Mouse (Mus musculus) midbrain, embryonic 14.5 days (tissue): ENCODE measurements at regions not wholly inside any gene's neighbourhood (a gene's known extent, or its start where the extent isn't known, plus 50 kb on each side); places are given as distances from the start of the nearest gene placed in this dataset.

Source experiments
- ATAC-seq: fragments of 200-750 bp; cut with Nextera tagmentation; 2 replicates; pipeline ENCODE4 v1.8.0; 2017; ENCODE audit warnings: moderate number of reproducible peaks, moderate library complexity; ENCODE audit not compliant: low FRiP score, low TSS enrichment
- DNase-seq: peaks from one replicate; pipeline ENCODE4 v3.0.0-alpha.2; 2015
- H3K27ac ChIP-seq: fragments of 300-500 bp; sonication (generic); replicated peaks from 2 replicates; pipeline ENCODE4 v1.5.1; 2014; ENCODE audit warnings: mild to moderate bottlenecking, low read depth, low read length, moderate library complexity
- H3K27me3 ChIP-seq: fragments of 300-500 bp; sonication (generic); 2 replicates; pipeline ENCODE4 v1.6.1; 2014; ENCODE audit warnings: low read length, control low read depth, mixed read lengths; ENCODE audit not compliant: control insufficient read depth, insufficient read depth
- H3K36me3 ChIP-seq: fragments of 300-500 bp; sonication (generic); 2 replicates; pipeline ENCODE4 v1.6.1; 2014; ENCODE audit warnings: low read length, control low read depth; ENCODE audit not compliant: control insufficient read depth, insufficient read depth
- H3K4me1 ChIP-seq: fragments of 300-500 bp; sonication (generic); 2 replicates; pipeline ENCODE4 v1.6.1; 2014; ENCODE audit warnings: mild to moderate bottlenecking, antibody characterized with exemption, low read length, control low read depth; ENCODE audit not compliant: control insufficient read depth, insufficient read depth
- H3K4me2 ChIP-seq: fragments of 300-500 bp; sonication (generic); 2 replicates; pipeline ENCODE4 v1.6.1; 2014; ENCODE audit warnings: mild to moderate bottlenecking, low read length, moderate library complexity
- H3K4me3 ChIP-seq: fragments of 300-500 bp; sonication (generic); replicated peaks from 2 replicates; pipeline ENCODE4 v1.5.1; 2014; ENCODE audit warnings: low read depth, low read length
- H3K9ac ChIP-seq: fragments of 300-500 bp; sonication (generic); replicated peaks from 2 replicates; pipeline ENCODE4 v1.6.1; 2014; ENCODE audit warnings: mild to moderate bottlenecking, low read length, moderate library complexity
- H3K9me3 ChIP-seq: fragments of 300-500 bp; sonication (generic); 2 replicates; pipeline ENCODE4 v1.6.1; 2016; ENCODE audit warnings: low read length, control low read depth, mixed read lengths; ENCODE audit not compliant: control insufficient read depth
- WGBS: fragments of 180-500 bp; shearing (Covaris S2); extraction: QIAGEN DNeasy Blood & Tissue Kit; methylation state at CpG from one replicate; pipeline ENCODE4 v1.1.7; 2014; 5-methylcytosine and 5-hydroxymethylcytosine counted together

- H3K4me2 ChIP-seq: no peak overlapping the region
- H3K27ac ChIP-seq: no peak overlapping the region
- no peaks in the 10 kb centered on the region for H3K27me3 ChIP-seq
- H3K36me3 ChIP-seq: no peaks in the 10 kb centered on the region
- H3K4me1 ChIP-seq: no peaks in the 10 kb centered on the region
- no peaks in the 10 kb centered on the region for H3K9me3 ChIP-seq
- WGBS: 59% methylated on average over 12 of the region's 12 CpGs
- ATAC-seq (no peak), DNase-seq (peak; percentile 64)
- no peak overlapping the region for H3K9ac ChIP-seq
- H3K4me3 ChIP-seq: no peak overlapping the region
Measured at GRCm38 (mm10) chr13:60267557-60267956, 90.4 kb upstream of the Gas1 start.

DNA sequence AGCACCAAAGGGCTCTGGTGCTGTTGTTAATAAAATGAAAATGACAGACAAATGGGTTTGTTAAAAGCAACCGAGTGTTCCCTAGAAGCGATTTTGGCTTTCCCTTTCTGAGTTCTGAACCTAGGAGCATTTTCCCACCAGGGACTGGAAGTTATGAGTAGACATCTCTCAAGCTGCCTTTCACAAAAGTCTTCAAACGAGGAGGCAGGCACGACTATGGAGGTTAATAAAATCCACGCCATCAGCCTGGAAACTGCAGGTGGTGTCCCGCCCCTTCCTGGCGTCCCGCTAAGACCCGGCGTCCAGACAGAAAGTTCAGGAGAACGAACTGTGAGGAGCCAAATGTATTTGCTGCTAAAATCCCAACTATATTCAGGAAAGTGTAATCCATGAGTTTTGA, 91.1 kb upstream of the Gas1 start:
- ATAC-seq: no peak
- Histone ChIP-seq H3K4me2 (no peak overlapping the region), H3K4me3 (no peak overlapping the region), H3K27ac (no peak overlapping the region), H3K4me1 (no peaks in the 10 kb centered on the region), H3K9ac (no peak overlapping the region), H3K27me3 (no peaks in the 10 kb centered on the region), H3K9me3 (no peaks in the 10 kb centered on the region), H3K36me3 (no peaks in the 10 kb centered on the region)
- DNase-seq: no peak
- 89% methylated on average over 11 of the region's 11 CpGs for WGBS

DNA sequence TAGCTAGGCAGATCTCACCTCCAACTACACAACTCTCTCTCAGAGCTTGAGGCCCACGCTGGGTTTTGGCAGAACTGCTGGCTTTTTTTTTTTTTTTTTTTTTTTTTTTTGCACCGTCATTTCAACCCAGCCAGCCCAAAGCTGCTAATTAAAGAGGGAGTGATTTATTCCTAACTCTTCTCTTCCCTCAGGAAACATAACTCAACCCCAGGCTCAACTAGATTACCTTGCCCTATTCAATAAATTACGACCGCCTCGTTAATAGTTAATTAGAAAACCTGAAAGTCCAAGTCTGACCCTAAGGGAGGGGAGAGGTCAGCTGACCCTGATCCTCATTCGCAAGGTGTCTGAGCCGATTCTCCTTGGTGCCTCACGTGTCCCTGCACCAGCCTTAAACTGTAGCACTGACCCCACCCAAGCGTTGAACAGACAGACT, 92.3 kb upstream of the Gas1 start:
- Histone ChIP-seq H3K9ac (no peak overlapping the region), H3K4me2 (no peak overlapping the region), H3K27me3 (no peaks in the 10 kb centered on the region), H3K36me3 (no peaks in the 10 kb centered on the region), H3K4me1 (no peaks in the 10 kb centered on the region), H3K4me3 (no peak overlapping the region), H3K9me3 (0 out of 2 replicates have a peak, but pooled peaks cover under 1% of the 10 kb centered on the region), H3K27ac (no peak overlapping the region)
- DNase-seq: no peak
- ATAC-seq: no peak
- WGBS: 77% methylated on average over 9 of the region's 9 CpGs

DNA sequence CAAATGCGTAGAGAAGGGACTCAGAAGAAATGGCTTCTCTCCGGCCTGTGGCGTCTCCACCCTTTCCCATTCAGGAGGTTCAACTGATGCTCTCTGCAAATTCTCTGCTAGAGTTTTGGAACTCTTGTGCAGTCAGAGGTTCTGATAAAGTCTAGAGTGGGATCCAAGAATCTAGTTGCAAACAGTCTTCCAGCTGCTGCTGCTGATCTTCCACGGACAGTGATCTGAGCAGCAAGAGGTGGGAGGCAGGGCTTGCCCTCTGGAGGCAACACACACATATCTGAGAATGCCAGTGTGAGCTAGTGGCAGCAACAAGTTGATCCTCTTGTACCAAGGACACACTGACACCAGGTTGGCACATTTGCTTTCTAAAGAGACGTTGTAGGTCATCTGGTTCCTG, 93.4 kb upstream of the Gas1 start:
- ATAC-seq: no peak
- Histone ChIP-seq H3K36me3 (no peaks in the 10 kb centered on the region), H3K4me1 (no peaks in the 10 kb centered on the region), H3K27ac (no peak overlapping the region), H3K4me3 (no peak overlapping the region), H3K9ac (no peak overlapping the region), H3K9me3 (0 out of 2 replicates have a peak, but pooled peaks cover 5% of the 10 kb centered on the region), H3K4me2 (no peak overlapping the region), H3K27me3 (no peaks in the 10 kb centered on the region)
- WGBS: 89% methylated on average over 5 of the region's 5 CpGs
- DNase-seq: no peak

DNA sequence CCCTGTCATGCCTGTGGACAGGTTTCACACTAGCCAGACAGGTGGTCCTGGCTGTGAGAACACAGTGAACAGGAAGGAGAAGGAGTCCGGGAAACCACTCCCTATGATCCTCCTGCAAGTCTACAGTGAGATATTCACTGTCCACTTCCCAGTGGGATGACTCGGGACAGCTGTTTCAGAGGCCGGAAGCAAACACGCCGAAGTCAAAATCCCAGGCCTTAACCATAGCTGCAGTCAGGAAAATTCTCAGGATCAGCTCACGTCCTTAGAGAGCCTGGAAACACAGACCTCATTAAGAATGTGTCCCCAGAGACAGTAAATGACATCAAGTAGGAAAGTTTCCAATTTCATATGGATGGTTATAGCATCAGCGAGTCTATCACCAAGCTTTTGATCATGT, 96.2 kb upstream of the Gas1 start:
- DNase-seq: no peak
- H3K9me3 ChIP-seq: 0 out of 2 replicates have a peak, but pooled peaks cover 5% of the 10 kb centered on the region
- 90% methylated on average over 7 of the region's 7 CpGs for WGBS

GRCm38 (mm10) chr13:60282543-60283251, 105.5 kb upstream of the Gas1 start:
- WGBS: 53% methylated on average over 7 of the region's 7 CpGs

More for the DNA sequence above, 96.2 kb upstream of the Gas1 start:
- no peak overlapping the region for H3K9ac ChIP-seq
- H3K27me3 ChIP-seq: no peaks in the 10 kb centered on the region
- H3K4me2 ChIP-seq: no peak overlapping the region
- no peaks in the 10 kb centered on the region for H3K36me3 ChIP-seq
- H3K4me1 ChIP-seq: no peaks in the 10 kb centered on the region
- no peak overlapping the region for H3K4me3 ChIP-seq
- no peak overlapping the region for H3K27ac ChIP-seq
- no peak for ATAC-seq

GRCm38 (mm10) chr13:60286525-60287224, 109.5 kb upstream of the Gas1 start:
- no peak for ATAC-seq
- no peak overlapping the region for H3K27ac ChIP-seq
- 84% methylated on average over 11 of the region's 11 CpGs for WGBS
- H3K4me3 ChIP-seq: no peak overlapping the region
- H3K9me3 ChIP-seq: no peaks in the 10 kb centered on the region
- no peak for DNase-seq
- no peaks in the 10 kb centered on the region for H3K4me1 ChIP-seq
- H3K4me2 ChIP-seq: no peak overlapping the region
- no peaks in the 10 kb centered on the region for H3K36me3 ChIP-seq
- H3K9ac ChIP-seq: no peak overlapping the region
- H3K27me3 ChIP-seq: no peaks in the 10 kb centered on the region

More at GRCm38 (mm10) chr13:60282543-60283251, 105.5 kb upstream of the Gas1 start:
- no peaks in the 10 kb centered on the region for H3K36me3 ChIP-seq
- H3K27ac ChIP-seq: no peak overlapping the region
- DNase-seq: peak; percentile 58
- no peak overlapping the region for H3K9ac ChIP-seq
- H3K4me2 ChIP-seq: no peak overlapping the region
- no peaks in the 10 kb centered on the region for H3K27me3 ChIP-seq
- H3K4me1 ChIP-seq: no peaks in the 10 kb centered on the region
- H3K9me3 ChIP-seq: no peaks in the 10 kb centered on the region
- no peak for ATAC-seq
- no peak overlapping the region for H3K4me3 ChIP-seq

GRCm38 (mm10) chr13:60289650-60290049, 112.5 kb upstream of the Gas1 start:
- H3K4me1 ChIP-seq: no peaks in the 10 kb centered on the region
- H3K27me3 ChIP-seq: no peaks in the 10 kb centered on the region
- no peaks in the 10 kb centered on the region for H3K36me3 ChIP-seq
- no peak for DNase-seq
- no peaks in the 10 kb centered on the region for H3K9me3 ChIP-seq
- H3K27ac ChIP-seq: no peak overlapping the region
- no peak overlapping the region for H3K9ac ChIP-seq
- H3K4me3 ChIP-seq: no peak overlapping the region
- H3K4me2 ChIP-seq: no peak overlapping the region
- WGBS: 65% methylated on average over 3 of the region's 3 CpGs
- ATAC-seq: no peak

DNA sequence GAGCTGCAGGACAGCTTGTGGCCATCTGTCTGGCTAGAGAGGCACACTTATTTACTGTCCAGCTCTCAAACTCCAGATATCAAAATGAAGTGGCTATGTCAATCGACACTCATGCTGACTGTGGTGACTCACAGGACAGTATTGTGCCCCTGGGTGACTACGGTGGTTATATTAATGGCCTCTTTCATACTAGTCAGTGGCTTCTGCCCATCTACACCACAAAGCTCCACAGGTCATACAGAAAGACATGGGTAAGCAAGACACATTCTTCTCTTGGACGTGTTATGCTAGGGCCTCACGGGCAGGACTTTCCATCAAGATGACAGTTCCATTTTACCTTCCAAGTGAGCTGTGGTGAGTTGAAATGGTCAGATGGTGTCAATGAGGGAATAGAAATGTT, 113.7 kb upstream of the Gas1 start:
- Histone ChIP-seq H3K4me3 (no peak overlapping the region), H3K9me3 (no peaks in the 10 kb centered on the region), H3K27me3 (no peaks in the 10 kb centered on the region), H3K4me2 (no peak overlapping the region), H3K4me1 (no peaks in the 10 kb centered on the region), H3K9ac (no peak overlapping the region), H3K27ac (no peak overlapping the region), H3K36me3 (no peaks in the 10 kb centered on the region)
- no peak for DNase-seq
- ATAC-seq: no peak
- 92% methylated on average over 4 of the region's 4 CpGs for WGBS
